Mouse (Mus musculus) intestine, embryonic 15.5 days (tissue): ENCODE results near the gene Ctdspl. TPM values are rescaled to one million over a fixed set of nuclear protein-coding genes. Genes with fewer than 3 reads are reported as not detected.

Source experiments
- polyA plus RNA-seq: library from polyadenylated mRNA; unstranded; fragments of >200 nt; fragmentation: Nextera tagmentation; extraction: Ambion mirVana; gene quantifications from 2 replicates; pipeline ENCODE4 v1.2.1, GENCODE M21; 2015

Ctdspl gene
- polyA plus RNA-seq, 1 experiment from 2014 or later: 16.9 TPM

Other genes with a start within 250 kb of the Ctdspl start
- 16.1 and 17.2 TPM in 2 replicates for gene Vill, start 126.3 kb downstream of the Ctdspl start, polyA plus RNA-seq
- 16.8 and 18.7 TPM in 2 replicates for gene Plcd1, start 167.0 kb downstream of the Ctdspl start, polyA plus RNA-seq
- 0.51 and 0.72 TPM in 2 replicates for gene Dlec1, start 176.0 kb downstream of the Ctdspl start, polyA plus RNA-seq
- 1.9 and 2.2 TPM in 2 replicates for gene Acaa1b, start 230.6 kb downstream of the Ctdspl start, polyA plus RNA-seq
- gene Gm47289, start 232.7 kb downstream of the Ctdspl start, polyA plus RNA-seq: not detected in 2 replicates